In the genomic region with DNA sequence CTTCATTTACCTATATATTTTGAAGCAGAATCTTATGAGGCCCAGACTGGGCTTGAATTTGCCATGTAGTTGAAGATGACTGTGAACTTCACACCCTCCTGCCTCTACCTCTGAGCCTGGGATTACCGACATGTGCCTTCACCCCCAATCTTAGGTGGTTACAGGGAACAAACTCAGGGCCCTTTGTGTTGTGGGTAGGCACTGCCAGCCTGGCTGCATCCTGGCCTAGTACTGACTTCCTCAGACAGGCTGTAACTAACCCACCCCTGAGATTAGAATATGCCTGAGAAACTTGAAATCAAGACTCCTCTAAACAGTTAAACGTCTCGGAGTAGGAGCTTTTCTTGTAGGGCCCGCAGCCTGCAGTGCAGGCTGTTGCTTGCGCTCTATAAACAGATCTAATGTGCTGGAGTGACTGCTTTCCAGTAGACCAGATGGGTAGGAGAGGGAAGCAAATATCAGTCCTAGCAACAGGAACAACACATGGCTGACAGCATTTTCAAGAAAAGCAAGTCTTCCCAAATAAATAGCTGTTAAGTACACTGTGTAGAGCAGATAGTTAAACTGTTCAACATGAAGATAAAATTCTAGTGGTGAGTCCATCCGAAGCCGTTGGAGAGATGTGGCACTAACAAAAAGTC, we compare ENCODE assay signal across 22 mouse cellular contexts. TPM values are rescaled to one million over a fixed set of nuclear protein-coding genes. Genes with fewer than 3 reads are reported as not detected.
A peak's percentile ranks its signal among the peaks of the same experiment; 100 is the strongest.
DNase-seq lines count a peak whose midpoint lies in the region; ATAC-seq and TF ChIP-seq lines count a peak whose summit lies in the region.
"Had no signal": no experiment of that assay in that cellular context is flagged by ENCODE, and none has a peak within 500 bp of the region (broad histone marks: within the 10 kb centered on the region; RNA-seq: fewer than 3 reads in every experiment).

No protein-coding gene starts in this region.

- no peak overlapping the region for H3K4me2 ChIP-seq in heart, embryonic 16.5 days (ENCODE audit: low read depth, low read length)
- H3K4me2 ChIP-seq: heart, embryonic 12.5 days; hindbrain, embryonic 15.5 days; intestine, embryonic 15.5 days had no signal

- no peaks in the 10 kb centered on the region for H3K9me3 ChIP-seq in heart, embryonic 16.5 days (replicated peaks; ENCODE audit: control insufficient read depth, low read length)
- H3K9me3 ChIP-seq: heart, embryonic 12.5 days; hindbrain, embryonic 15.5 days; intestine, embryonic 15.5 days; limb, embryonic 10.5 days; midbrain, embryonic 10.5 days had no signal

- H3K27ac ChIP-seq in heart, embryonic 16.5 days (ENCODE audit: low read length), result peak overlapping the region; percentile 69; the same call in 1 of the 2 replicates
- H3K27ac ChIP-seq in thymus, adult 2 months (ENCODE audit: control insufficient read depth, insufficient read depth, low read length), result peak overlapping the region; percentile 97
- H3K27ac ChIP-seq: hindbrain, embryonic 15.5 days; intestine, embryonic 15.5 days; limb, embryonic 10.5 days; midbrain, embryonic 10.5 days had no signal

- ATAC-seq in heart, embryonic 16.5 days (replicated peaks; ENCODE audit: extremely low read depth, insufficient read depth, low FRiP score), result 0 out of 2 replicates have a peak, but pooled peaks have one; percentile 20
- ATAC-seq: intestine, embryonic 15.5 days; liver, postnatal 0 days had no signal

- TF ChIP-seq POLR2A in thymus, adult 2 months (IDR thresholded peaks at IDR 0.05; ENCODE audit: control insufficient read depth, extremely low read depth, insufficient read depth, low read length, poor library complexity), result no peak

- H3K4me3 ChIP-seq in heart, embryonic 16.5 days (ENCODE audit: low read length), result no peak overlapping the region
- H3K4me3 ChIP-seq in thymus, adult 2 months (ENCODE audit: control insufficient read depth, insufficient read depth, low read length), result no peak overlapping the region
- H3K4me3 ChIP-seq: heart, embryonic 12.5 days; hindbrain, embryonic 15.5 days; intestine, embryonic 15.5 days; limb, embryonic 10.5 days; midbrain, embryonic 10.5 days had no signal

- DNase-seq in heart, postnatal 25 days (ENCODE audit: low spot score), result no peak
- peak; percentile 61 for DNase-seq in brain, adult 2 months (ENCODE audit: low read depth, low spot score)
- DNase-seq in brain, embryonic 18.5 days (ENCODE audit: low read depth, low spot score), result peak; percentile 22
- DNase-seq in thymus, adult 2 months, result peak; percentile 58
- no peak for DNase-seq in cerebellum, adult 9-11 months
- no peak for DNase-seq in lung, postnatal 10 days
- DNase-seq: adrenal gland, adult 2 months; cerebellum, adult 11 months; cerebellum, postnatal 25 days; gastrocnemius, postnatal 10 days; heart, adult 11 months; heart, postnatal 36 days; kidney, adult 9 months; kidney, postnatal 25 days; liver, postnatal 0 days had no signal

- H3K4me1 ChIP-seq in heart, embryonic 16.5 days (ENCODE audit: control insufficient read depth, insufficient read depth, low read length), result no peaks in the 10 kb centered on the region
- H3K4me1 ChIP-seq in thymus, adult 2 months (replicated peaks; ENCODE audit: control insufficient read depth, insufficient read depth, low read length), result peaks cover 33% of the 10 kb centered on the region
- H3K4me1 ChIP-seq: hindbrain, embryonic 15.5 days; intestine, embryonic 15.5 days; limb, embryonic 10.5 days had no signal

- 86% methylated on average over 7 of the region's 7 CpGs for WGBS in heart, embryonic 16.5 days
- 39% methylated on average over 7 of the region's 7 CpGs for WGBS in thymus, adult 2 months

- peaks cover 16% of the 10 kb centered on the region for H3K36me3 ChIP-seq in heart, embryonic 16.5 days (ENCODE audit: control insufficient read depth, insufficient read depth)
- peaks cover 41% of the 10 kb centered on the region for H3K36me3 ChIP-seq in thymus, adult 2 months (ENCODE audit: control insufficient read depth, insufficient read depth, low read length)

- H3K9ac ChIP-seq in heart, embryonic 16.5 days (ENCODE audit: low read length), result no peak overlapping the region
- H3K9ac ChIP-seq: heart, embryonic 12.5 days; hindbrain, embryonic 15.5 days; intestine, embryonic 15.5 days; liver, postnatal 0 days had no signal

- no peak for TF ChIP-seq CTCF in thymus, adult 2 months (IDR thresholded peaks at IDR 0.05; ENCODE audit: borderline replicate concordance, control insufficient read depth, extremely low read depth, insufficient read depth, low read length, poor library complexity)

- intact Hi-C loops in heart, postnatal 25 days (cut with DNase I), result no loop called here

- no peaks in the 10 kb centered on the region for H3K27me3 ChIP-seq in heart, embryonic 16.5 days (ENCODE audit: control insufficient read depth, insufficient read depth, low read length)
- no peaks in the 10 kb centered on the region for H3K27me3 ChIP-seq in thymus, adult 2 months (ENCODE audit: control insufficient read depth, insufficient read depth, low read length)
- H3K27me3 ChIP-seq: heart, embryonic 12.5 days; hindbrain, embryonic 15.5 days; intestine, embryonic 15.5 days had no signal

RNA-seq across cellular contexts. Expression of a gene that starts 15.7 kb away (rescaled TPM):
- 11.4 and 22.6 TPM in 2 replicates for polyA plus RNA-seq in heart, embryonic 16.5 days (2015; fragmentation: Nextera tagmentation; extraction: Ambion mirVana)
- 1 to 10 TPM; 1.6 to 1.9 TPM for total RNA-seq in heart, postnatal 25 days (2021)
- polyA plus RNA-seq in thymus, adult 2 months (2012; rRNA removed), result 277 and 395 TPM in 2 replicates
- total RNA-seq: monocyte, adult 5-6 weeks had no signal

RNA-seq across cellular contexts. Expression of a gene that starts 26.0 kb away (rescaled TPM):
- polyA plus RNA-seq in heart, embryonic 16.5 days (2015; fragmentation: Nextera tagmentation; extraction: Ambion mirVana), result 96.0 and 116 TPM in 2 replicates
- total RNA-seq in heart, postnatal 25 days (2021), result 10 to 100 TPM; 29.5 to 31.5 TPM
- 60.8 and 63.3 TPM in 2 replicates for polyA plus RNA-seq in thymus, adult 2 months (2012; rRNA removed)

Comparison
In these comparisons a context has a peak if more than half of its experiments do, and no peak if none do; other contexts are left out.
1. DNase-seq: peak in brain, adult 2 months (single experiment), brain, embryonic 18.5 days (single experiment) and thymus, adult 2 months (single experiment); none in heart, postnatal 25 days (single experiment), cerebellum, adult 9-11 months (single experiment) and lung, postnatal 10 days (single experiment).
2. RNA of a gene that starts 15.7 kb away (polyA plus RNA-seq): 277 to 395 TPM in thymus, adult 2 months; 11.4 to 22.6 TPM in heart, embryonic 16.5 days; every median in the first group is over 10 times any median in the second.